Mouse (Mus musculus): ENCODE data around the gene Hist1h2ak. TPM values are rescaled to one million over a fixed set of nuclear protein-coding genes. Genes with fewer than 3 reads are reported as not detected.
A peak's percentile ranks its signal among the peaks of the same experiment; 100 is the strongest.

The Hist1h2ak gene
- total RNA-seq, 2 experiments from 2014 or later = 11.8 to 15.2 TPM

DNA sequence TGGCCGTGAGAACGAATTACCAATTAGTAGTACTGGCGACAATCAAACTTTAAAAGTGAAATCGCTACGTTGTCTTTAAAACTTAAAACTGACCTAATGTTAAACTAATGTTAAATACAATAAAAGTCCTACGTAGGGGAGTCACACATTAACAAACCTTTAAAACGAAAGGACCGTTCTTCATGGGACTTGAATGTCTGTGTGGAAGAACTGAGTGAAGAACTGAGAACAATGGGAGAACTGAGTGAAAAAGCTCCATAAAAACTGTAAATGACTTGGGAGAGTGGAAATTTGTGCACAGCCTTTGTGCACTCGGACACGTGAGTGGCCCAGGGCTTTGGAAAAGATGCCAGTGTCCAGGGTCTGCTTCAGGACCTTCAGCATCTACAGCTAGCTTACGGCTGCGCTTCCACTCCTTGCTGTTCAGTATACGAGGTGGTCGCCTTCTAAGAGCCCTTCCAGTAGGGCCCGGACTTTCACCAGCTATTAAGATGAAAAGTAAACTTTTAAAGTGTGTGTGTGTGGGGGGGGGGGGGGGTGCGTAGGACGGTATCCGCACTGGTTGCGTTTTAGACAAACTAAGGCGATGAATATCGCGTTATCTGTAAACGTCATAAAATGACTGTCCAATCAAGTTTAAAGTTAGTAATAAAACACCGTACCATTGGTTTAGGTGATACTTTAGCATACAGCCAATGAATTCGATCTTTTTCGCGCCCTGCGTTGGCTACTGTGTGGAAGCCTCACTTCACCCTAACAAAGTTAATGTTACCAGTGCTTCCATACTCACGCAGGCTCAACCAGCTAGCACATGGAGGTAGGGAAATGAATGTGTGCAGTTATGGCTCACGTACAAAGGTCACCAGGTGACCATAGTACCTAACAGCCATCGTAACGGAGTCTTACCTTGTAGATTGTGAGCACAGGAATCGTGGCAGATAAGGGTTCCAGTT, 25.5 kb upstream of the Hist1h2ak start:
- DNase-seq (ENCODE audit: low spot score in 2 of 2) = peak; percentile 33 to 86

DNA sequence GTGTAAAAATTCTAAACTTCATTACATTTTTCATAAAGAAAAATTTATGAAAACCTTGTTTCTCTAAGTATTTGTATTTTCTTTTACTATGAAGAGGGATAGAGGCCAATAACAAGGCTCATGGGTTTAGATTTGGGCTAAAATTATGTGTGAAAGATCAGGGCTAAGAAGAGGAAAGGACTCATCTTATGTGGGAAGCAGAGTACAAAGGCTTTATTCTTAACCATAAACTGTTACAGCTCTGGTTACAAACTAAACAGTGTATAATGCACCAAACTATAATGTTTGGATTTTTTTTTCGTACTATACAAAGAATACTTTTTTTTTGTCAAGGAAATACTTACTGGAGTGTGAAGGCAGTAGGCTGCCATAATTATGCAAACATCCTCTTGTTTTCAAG, 2.1 kb upstream of the Hist1h2ak start:
- DNase-seq (ENCODE audit: low spot score in 2 of 2) = no peak

DNA sequence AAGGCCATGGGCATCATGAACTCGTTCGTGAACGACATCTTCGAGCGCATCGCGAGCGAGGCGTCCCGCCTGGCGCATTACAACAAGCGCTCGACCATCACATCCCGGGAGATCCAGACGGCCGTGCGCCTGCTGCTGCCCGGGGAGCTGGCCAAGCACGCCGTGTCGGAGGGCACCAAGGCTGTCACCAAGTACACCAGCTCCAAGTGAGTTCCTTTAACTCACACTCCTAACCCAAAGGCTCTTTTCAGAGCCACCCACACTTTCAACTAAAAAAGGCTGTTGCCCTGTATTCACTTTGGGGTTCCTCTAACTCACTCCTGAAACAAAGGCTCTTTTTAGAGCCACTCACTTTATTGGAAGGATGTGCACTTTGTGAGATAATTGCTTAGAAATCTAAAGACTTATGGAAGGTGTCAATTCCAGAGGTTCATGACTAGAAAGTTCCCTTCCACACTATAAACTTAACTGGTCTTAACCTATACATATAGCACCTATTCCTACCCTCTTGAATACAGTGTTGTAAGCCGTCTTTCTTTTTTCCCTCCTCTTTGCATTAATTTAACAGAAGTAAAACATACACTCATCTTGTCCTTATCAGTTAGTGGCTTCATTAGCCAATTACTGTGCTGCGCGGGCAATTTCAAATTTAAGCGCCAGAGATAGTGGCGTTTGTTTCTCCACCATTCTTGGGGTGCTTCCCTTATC, 821 bp upstream of the Hist1h2ak start:
- peak in 1 of 2 experiments; percentile 27 for DNase-seq (ENCODE audit: low spot score in 2 of 2)

DNA sequence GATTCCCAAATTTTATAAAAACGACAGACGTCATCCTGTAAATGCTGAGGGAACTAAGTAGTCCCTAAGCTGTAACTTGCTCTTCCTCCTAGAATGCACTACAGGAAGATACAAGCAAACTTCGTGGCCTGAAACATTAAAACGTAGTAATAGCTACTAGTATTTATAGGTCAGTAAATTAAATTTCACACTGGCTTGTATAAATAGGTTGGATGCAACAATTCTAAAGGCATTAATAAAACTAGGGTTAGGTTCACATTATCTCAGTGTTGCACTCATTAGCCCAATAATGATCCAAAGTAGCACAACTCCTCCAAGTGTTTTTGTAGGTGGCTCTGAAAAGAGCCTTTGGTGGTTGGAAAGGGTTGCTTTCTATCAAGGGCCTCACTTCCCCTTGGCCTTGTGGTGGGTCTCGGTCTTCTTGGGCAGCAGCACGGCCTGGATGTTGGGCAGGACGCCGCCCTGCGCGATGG, 540 bp downstream of the Hist1h2ak start:
- DNase-seq (ENCODE audit: low spot score in 2 of 2) = no peak

DNA sequence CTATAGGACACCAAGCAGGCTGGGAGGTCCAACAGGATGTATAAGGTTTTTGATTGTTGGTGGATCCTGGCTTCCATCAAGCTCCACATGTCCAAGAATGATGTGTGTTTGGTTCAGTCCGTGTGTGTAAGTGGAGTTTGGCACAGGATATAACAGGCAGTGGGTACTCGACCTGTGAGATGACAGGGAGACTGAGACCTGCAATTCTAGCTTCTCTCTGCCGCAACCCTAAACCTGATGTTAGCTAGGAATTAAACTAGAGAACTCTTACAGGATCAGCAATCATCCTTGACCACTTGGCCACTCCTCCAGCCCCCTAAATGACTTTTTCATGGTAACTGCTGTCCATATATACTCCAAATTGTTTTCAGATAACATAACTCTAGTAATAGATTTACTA, 1.3 kb downstream of the Hist1h2ak start:
- DNase-seq (ENCODE audit: low spot score in 2 of 2) = no peak

DNA sequence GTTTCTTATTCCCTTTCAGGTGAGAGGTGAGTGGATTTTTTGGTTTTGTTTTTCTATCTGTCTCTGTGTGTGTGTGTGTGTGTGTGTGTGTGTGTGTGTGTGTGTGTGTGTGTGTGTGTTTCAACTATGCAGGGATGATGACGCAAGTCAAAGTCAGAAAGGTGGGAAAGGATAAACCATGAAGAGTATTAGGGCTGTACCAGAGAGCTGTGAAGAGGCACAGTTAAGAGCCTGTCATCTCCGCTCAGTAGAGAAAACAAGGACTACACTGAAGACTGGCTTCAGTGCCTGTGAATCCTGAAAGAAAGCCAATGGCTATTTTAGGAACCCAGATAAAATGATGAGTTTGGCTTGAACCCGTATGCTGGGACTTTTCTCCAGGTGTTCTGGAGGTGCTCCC, 1.8 kb downstream of the Hist1h2ak start:
- no peak for DNase-seq (ENCODE audit: low spot score in 2 of 2)

DNA sequence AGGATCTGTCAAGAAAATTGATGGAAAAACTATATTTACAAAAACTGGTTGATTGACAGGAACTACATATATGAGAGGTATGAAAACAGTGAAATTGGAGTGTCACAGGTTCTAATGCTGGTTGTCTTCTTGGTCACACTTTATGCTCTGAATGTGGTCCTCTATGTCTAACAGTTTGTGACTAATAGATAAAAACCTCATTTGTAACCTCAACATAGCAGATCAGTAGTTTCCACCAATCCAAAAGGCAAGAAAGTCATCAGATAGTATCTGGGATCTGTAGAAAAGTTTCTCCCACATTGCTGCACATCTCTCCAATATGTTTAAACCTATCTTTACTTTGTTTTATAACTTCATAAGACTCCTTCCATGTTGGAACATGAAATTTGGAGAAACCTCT, 2.2 kb downstream of the Hist1h2ak start:
- DNase-seq (ENCODE audit: low spot score in 2 of 2) = no peak

DNA sequence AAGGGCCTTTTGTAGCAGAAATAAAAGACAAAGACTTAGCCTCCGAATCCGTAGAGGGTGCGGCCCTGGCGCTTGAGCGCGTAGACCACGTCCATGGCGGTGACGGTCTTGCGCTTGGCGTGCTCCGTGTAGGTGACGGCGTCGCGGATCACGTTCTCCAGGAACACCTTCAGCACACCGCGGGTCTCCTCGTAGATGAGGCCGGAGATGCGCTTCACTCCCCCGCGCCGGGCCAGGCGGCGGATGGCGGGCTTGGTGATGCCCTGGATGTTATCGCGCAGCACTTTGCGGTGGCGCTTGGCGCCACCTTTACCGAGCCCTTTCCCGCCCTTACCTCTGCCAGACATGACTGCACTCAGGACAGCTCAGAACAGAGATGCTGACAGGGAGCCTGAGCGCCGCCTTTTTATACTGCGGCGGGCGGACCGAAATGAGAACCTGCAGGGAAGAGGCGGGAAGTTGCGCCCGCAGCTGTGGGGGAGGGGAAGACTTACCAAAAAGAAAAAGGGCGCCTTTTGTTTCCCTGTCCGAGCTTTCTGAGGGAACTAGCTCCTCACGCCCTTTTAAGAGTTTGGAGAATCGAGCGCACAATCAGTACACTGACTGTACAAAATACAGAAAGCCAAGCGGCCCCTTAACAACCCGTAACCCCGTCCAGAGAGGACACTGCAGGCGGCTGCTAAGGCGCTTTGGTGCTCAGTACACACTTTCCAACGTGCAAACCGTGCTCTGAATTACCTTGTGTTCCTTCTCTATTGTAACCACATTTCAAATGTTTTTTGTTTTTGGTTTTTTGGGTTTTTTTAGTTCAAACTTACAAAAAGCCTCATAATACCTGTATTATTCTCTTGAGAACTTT, 3.2 kb downstream of the Hist1h2ak start, which contains the start of gene Hist1h4k:
TSS of gene Hist1h4k (minus strand) at position 347 of the 859 bp plus-strand sequence.
- DNase-seq (ENCODE audit: low spot score in 2 of 2) = peak; percentile 89 to 93

DNA sequence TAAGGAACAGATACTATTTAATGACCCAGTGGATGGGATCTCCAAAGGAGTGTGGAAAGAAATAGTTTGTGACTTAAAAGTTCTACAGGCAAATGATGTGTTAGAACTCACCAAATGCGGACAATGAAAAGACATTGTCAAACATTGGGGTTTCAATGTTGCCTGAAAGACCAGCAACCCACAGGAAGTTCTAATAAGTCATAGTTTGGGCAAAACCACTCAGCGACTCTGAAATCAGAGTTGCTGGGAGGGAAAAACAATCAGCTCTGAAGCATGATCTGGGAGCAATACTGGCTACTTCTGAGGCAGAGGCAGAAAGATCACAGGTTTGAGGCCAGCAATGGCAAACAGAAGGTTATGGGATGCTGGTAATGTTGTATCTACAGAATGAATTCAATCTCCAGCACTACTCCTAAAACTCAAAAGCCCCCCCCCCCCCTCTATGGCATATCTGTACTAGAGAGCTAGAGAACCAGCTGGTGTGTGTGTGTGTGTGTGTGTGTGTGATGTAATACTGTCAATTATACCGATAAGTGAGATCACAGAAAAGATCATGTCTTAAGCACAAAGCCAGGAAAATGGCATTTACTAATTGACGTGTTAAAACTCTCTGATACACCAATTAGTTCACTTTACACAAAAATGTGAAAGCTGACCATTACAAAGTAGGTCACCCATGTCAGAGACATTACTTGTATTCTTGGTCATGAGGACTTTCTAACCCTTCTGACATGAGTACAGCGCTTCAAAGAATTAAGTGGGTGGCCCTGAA, 4.1 kb downstream of the Hist1h2ak start:
- DNase-seq (ENCODE audit: low spot score in 2 of 2) = no peak

DNA sequence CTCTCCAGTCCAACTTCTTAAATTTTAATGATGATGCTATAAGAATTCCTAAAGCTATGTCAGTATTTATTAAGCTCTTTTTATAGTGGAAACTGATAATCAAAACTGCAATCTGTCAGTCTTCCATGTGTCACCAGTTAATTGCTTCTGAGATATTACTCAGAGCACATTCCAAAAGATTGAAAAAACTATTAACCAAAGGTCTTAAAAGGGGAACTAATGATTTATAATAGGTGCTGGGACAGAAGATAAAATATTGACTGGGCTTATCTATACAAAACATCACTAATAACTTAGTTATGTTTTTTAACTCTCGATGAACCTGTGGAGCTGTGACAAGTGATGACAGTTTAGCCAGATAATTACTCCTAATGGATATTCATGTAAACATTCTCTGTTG, 8.6 kb downstream of the Hist1h2ak start:
- DNase-seq (ENCODE audit: low spot score in 2 of 2) = no peak

DNA sequence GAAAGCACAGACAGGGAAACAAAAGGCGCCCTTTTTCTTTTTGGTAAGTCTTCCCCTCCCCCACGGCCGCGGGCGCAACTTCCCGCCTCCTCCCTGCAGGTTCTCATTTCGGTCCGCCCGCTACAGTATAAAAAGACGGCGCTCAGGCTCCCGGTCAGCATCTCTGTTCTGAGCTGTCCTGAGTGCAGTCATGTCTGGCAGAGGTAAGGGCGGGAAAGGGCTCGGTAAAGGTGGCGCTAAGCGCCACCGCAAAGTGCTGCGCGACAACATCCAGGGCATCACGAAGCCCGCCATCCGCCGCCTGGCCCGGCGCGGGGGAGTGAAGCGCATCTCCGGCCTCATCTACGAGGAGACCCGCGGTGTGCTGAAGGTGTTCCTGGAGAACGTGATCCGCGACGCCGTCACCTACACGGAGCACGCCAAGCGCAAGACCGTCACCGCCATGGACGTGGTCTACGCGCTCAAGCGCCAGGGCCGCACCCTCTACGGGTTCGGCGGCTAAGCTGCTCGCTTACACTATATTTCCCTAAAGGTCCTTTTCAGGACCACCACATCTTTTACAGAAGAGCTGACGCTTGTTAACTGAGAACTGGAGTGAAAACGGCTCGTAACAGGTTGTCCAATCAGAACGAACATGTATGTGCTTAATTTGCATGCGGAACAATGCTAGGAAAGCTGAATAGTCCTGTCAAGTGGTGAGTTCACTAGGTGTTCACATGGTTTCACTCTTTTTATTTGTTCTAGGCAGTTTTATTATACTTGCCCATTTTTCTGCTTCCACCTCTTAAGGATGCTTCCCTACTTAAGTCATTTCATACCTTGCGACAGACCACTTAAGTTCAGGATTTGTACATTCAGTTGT, 18.5 kb downstream of the Hist1h2ak start, which contains the start of gene Hist1h4j:
TSS of gene Hist1h4j (plus strand) at position 159 of the 862 bp plus-strand sequence.
- peak; percentile 67 to 82 for DNase-seq (ENCODE audit: low spot score in 2 of 2)

DNA sequence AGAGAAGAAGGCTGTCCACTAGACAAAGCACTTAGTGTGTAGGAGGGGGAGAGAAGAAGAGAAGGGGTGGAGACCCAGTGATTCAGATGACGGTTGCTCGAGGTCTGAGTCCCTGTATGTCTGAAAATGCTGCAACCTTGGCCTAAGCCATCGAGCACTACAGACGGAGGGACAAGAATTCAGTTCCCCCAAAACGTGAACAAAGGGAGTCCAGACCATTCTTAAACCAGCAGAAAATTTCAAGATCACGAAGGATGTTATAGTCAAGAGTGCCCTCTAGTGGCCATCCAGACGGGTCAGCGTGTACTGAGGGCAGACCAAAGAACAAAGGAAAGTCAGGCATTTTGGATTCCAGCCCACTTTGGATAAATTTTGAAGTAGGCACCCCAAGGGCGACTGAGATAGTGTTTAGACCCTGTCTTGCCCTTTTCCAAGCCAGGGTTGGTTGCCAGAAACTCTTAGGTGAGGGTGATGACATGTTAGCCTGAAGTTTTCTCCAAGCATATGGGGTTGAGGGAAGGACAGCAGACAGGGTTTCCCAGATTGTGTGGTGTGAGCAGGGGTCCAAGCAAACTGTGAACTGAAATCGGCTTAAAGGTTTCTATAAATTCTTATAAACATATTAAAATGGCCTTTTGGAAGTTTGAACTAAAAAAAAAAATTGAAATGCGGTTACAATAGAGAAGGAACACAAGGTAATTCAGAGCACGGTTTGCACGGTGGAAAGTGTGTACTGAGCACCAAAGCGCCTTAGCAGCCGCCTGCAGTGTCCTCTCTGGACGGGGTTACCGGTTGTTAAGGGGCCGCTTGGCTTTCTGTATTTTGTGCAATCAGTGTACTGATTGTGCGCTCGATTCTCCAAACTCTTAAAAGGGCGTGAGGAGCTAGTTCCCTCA, 19.4 kb downstream of the Hist1h2ak start:
- peak; percentile 56 to 81 for DNase-seq (ENCODE audit: low spot score in 2 of 2)

DNA sequence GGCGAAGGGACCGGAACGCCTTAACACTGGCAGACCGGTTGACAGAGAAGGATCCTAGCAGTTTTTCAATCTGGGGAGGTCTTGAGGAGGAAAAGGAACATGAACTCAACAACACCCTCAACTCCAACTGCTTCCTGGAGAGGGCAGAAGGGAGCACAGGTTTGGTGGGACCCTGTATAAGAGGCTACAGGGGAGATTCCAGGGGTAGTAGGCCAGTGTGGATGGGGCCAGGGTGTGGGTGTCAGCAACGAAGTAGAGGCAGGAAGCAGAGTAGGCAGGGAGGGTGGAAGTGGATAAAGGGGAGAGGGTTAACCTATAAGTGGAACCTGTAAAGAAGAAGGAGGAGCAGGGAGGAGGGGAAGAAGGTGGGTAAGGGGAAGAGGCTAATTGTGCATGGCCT, 20.2 kb downstream of the Hist1h2ak start:
- no peak for DNase-seq (ENCODE audit: low spot score in 2 of 2)

DNA sequence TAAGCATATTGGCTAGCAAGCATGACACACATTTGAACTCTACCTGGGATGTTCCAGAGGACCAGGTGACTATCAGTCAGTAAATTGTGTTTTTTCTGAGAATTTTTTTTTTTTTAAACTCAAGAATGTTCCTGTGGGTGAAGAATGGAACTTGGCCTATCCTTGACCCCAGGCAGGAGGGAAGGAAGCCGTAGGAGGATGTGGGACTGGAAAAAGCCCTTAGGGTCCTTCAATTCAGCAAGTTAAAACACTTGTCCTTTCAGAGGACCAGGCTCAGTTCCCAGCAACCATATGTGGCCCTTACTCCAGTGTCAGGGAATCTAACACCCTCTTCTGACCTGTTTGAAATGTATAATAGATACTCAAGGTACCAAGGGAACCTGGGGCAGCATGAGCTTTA, 24.1 kb downstream of the Hist1h2ak start:
- DNase-seq (ENCODE audit: low spot score in 2 of 2) = no peak

DNA sequence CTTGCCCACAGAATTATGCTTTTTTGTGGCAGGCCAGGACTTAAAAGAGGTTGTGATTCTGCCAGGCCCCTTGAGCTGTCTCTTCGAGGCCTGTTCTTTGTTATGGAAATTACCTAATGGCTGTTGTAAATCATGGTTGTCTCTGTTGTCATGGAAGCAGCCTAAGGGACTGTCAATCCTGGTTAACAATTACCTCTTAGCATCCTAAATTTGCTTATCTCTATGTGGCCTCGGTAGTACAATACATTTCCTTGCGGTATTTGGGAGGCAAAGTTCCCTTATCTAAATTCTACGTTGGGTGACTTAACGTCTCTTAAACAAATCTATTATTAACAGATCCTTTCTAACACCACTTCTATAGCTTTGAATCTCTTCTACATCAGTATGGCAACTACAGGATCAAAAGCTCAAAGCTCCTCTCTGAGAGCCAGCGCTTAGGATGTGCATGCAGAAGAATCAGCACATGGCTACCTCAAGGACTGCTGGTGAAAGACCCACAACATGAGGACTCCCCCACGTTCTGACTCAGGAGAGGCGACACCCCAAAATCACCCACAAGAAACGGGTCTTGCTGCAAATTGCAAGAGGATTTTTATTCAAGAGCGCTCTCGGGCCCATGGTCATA, 25.6 kb downstream of the Hist1h2ak start:
- DNase-seq (ENCODE audit: low spot score in 2 of 2) = no peak

DNA sequence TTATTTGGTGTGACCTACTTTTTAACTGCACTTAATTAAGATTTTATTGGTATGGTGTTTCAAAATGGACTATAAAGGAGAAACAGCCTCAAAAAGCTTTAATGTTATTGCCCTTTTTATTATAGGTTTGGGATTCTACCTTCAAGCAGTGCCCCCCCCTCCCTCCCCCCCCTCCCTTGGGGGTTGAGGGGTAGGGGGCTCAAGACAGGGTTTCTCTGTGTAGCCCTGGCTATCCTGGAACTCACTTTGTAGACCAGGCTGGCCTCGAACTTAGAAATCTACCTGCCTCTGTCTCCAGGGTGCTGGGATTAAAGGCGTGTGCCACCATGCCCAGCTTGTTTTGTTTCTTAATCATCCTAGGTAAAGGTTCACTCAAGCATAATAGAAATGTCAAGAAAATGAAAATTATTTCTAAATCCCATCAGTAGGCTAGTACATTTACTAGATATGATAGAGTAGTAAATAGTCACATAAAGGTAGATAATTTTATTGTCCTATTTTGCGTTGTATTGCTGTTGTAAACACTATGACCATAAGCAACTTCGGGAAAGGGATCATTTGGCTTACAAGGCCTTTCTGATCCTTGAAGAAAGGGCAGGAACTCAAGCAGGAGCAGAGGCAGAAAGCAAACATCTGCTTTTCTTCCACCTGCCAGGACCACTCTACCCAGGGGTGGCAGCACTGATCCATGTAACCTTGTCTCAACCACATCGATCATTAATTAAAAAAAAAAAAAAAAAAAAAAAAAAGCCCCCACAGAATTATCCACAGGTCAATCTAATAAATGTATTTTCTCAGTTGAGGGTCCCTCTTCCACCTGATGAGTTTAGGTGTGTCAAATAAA, 30.4 kb downstream of the Hist1h2ak start:
- no peak for DNase-seq (ENCODE audit: low spot score in 2 of 2)

DNA sequence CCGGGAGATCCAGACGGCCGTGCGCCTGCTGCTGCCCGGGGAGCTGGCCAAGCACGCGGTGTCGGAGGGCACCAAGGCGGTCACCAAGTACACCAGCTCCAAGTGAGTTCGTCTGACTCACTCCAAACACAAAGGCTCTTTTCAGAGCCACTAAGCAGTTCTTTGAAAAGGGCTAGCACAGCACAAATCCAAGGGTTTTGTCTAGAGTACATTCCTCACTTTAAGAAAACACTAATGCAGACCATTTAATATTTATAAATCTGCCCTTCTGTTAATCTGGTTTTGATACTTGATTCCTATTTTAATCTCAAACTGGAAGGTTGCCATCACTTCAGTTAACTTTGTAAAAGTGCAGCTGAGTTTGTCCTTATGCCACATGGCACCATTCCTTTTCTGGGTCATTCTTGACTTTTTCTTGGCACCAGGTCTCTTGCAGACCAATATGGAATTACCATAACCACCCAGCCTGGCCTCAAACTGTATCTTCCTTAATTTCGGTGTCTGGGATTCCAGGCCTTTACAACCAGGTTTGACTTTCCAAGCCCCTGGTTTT, 31.2 kb downstream of the Hist1h2ak start:
- DNase-seq (ENCODE audit: low spot score in 2 of 2) = no peak

All from layer of hippocampus, adult 18-20 months (tissue).